Mouse (Mus musculus): ENCODE measurements around the gene Gm20696. TPM values are rescaled to one million over a fixed set of nuclear protein-coding genes. Genes with fewer than 3 reads are reported as not detected.

Gm20696 gene
- polyA plus RNA-seq, 1 experiment from 2014 or later = 3.2 TPM

DNA sequence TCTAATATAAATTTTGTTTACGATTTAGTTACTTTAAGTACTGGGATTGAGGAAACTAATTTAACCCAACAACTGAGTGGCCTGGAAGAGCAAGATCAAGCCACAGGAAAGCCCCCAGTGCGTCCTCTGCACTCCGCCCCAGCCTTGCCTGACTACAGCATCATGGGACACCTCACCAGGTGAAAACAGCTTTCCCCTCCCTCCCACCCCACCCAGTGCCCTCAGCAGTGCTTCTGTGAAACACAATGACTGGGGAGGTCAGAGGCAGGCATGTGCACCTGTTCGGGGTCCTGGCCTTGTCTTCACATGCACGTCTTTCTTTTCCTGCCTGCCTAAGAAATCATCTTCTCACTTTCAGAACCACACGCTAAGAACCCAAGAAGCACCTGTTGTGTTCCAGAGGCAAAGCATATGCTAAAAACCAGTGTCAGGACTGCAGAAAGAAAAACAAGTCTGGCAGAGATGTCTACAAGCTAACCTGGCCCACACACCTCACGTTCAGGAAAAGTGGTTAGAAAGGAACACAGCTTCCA, 150.9 kb downstream of the Gm20696 start:
- Histone ChIP-seq H3K9me3 (no peaks in the 10 kb centered on the region), H3K36me3 (no peaks in the 10 kb centered on the region; the same call in 1 of the 2 replicates), H3K27me3 (peaks cover 17% of the 10 kb centered on the region), H3K4me2 (no peak overlapping the region), H3K9ac (no peak overlapping the region), H3K4me3 (no peak overlapping the region), H3K4me1 (peaks cover 15% of the 10 kb centered on the region; the same call in 1 of the 2 replicates), H3K27ac (no peak overlapping the region)
- ATAC-seq (ENCODE audit: insufficient number of reproducible peaks, insufficient read depth, low FRiP score, low TSS enrichment, low read depth) = no peak
- 70% methylated on average over 7 of the region's 7 CpGs for WGBS

DNA sequence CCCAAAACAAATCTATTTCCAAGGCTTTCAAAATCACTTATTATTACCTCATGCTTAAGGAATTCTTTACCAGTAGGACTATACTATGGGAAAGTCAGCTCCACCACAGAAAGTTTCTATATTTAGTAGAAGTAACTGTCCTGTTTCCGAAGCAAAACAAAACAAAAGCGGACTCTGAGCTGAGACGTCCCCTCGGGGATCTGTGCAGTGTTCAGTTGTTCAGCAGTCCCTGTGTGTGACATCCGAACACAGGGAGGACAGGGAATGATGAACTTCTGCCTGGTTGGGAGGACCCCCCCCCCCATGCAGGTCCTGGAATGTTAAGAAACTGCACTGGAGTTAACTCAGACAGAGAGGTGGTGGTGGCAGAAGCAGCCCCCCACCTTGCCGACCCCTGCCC, 154.7 kb downstream of the Gm20696 start:
- H3K4me3 ChIP-seq = no peak overlapping the region
- peaks cover 4% of the 10 kb centered on the region; the same call in 1 of the 2 replicates for H3K27me3 ChIP-seq
- no peak overlapping the region for H3K4me2 ChIP-seq
- no peak for ATAC-seq (ENCODE audit: insufficient number of reproducible peaks, insufficient read depth, low FRiP score, low TSS enrichment, low read depth)
- 34% methylated on average over 6 of the region's 6 CpGs for WGBS
- peaks cover 22% of the 10 kb centered on the region; the same call in 1 of the 2 replicates for H3K4me1 ChIP-seq
- H3K9me3 ChIP-seq = no peaks in the 10 kb centered on the region
- H3K36me3 ChIP-seq = no peaks in the 10 kb centered on the region; the same call in 1 of the 2 replicates
- no peak overlapping the region for H3K27ac ChIP-seq
- no peak overlapping the region for H3K9ac ChIP-seq

DNA sequence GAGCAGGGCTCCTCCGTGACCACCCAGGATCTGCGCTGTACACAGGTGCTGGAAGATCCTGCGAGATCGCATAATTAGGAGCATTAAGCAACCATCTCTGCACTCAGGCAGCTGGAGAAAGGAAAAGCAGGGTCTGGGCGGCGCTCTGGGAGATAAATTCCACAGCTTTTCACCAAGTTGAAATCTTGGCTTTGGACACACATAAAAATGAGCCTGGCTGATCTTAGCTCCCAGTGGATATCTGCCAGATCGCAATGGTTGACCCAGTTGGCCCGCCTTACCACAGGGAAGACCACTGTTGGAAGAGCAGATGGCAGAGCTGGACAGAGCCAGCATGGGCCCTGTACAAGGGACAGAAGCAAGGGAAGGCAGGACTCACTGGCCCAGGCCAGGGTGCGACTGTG, 157.4 kb downstream of the Gm20696 start:
- Histone ChIP-seq H3K9ac (no peak overlapping the region), H3K4me2 (no peak overlapping the region), H3K36me3 (no peaks in the 10 kb centered on the region; the same call in 1 of the 2 replicates), H3K27ac (no peak overlapping the region), H3K4me1 (peaks cover 22% of the 10 kb centered on the region; the same call in 1 of the 2 replicates), H3K4me3 (no peak overlapping the region), H3K27me3 (peaks cover 4% of the 10 kb centered on the region; the same call in 1 of the 2 replicates), H3K9me3 (no peaks in the 10 kb centered on the region)
- 79% methylated on average over 9 of the region's 9 CpGs for WGBS
- no peak for ATAC-seq (ENCODE audit: insufficient number of reproducible peaks, insufficient read depth, low FRiP score, low TSS enrichment, low read depth)

DNA sequence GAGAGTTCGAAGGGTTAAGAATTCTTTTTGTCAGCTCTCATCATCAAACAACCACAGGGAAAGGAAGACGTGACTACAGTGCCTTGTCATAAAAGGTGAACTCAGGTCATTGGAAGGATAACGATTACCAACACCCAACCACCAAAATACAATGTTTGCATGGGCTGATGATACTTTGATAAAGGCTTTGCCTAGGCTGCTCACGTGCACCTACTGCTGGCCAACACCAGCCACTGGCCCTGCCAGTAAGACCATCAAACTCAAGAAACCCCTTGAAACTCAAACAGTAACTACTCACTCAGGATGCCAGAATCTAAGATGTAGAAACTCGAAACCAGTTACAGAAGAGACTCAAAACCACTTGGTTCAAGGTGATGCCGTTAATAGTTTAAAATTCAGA, 159.8 kb downstream of the Gm20696 start:
- Histone ChIP-seq H3K9me3 (no peaks in the 10 kb centered on the region), H3K9ac (no peak overlapping the region), H3K4me3 (no peak overlapping the region), H3K4me2 (no peak overlapping the region), H3K27ac (no peak overlapping the region), H3K4me1 (peaks cover 17% of the 10 kb centered on the region; the same call in 1 of the 2 replicates), H3K36me3 (no peaks in the 10 kb centered on the region), H3K27me3 (no peaks in the 10 kb centered on the region)
- 78% methylated on average over 6 of the region's 6 CpGs for WGBS
- no peak for ATAC-seq (ENCODE audit: insufficient number of reproducible peaks, insufficient read depth, low FRiP score, low TSS enrichment, low read depth)

DNA sequence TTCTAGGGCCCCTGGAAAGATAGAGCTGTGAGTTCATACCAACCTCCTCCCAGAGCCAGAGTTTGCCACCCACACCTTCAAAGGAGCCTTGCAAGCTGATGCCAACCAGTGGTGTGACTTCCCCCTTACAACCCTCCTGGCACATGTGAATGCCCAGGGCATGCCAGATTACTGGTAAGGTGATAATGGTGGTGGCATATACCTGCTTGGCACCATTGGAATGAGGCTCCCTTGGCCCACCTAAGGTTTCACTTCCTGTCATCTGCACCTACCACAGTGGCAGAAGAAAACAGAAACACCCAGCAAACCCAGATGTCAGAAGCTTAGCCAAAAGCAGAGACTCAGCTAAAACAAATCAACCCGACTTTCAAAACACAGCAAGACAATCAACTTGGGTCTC, 162.9 kb downstream of the Gm20696 start:
- H3K4me1 ChIP-seq = no peaks in the 10 kb centered on the region
- no peaks in the 10 kb centered on the region for H3K9me3 ChIP-seq
- WGBS = 87% methylated on average over 1 of the region's 1 CpGs
- H3K36me3 ChIP-seq = no peaks in the 10 kb centered on the region
- no peak overlapping the region for H3K4me3 ChIP-seq
- H3K27ac ChIP-seq = no peak overlapping the region
- H3K27me3 ChIP-seq = no peaks in the 10 kb centered on the region
- no peak overlapping the region for H3K9ac ChIP-seq
- ATAC-seq (ENCODE audit: insufficient number of reproducible peaks, insufficient read depth, low FRiP score, low TSS enrichment, low read depth) = no peak
- H3K4me2 ChIP-seq = no peak overlapping the region

DNA sequence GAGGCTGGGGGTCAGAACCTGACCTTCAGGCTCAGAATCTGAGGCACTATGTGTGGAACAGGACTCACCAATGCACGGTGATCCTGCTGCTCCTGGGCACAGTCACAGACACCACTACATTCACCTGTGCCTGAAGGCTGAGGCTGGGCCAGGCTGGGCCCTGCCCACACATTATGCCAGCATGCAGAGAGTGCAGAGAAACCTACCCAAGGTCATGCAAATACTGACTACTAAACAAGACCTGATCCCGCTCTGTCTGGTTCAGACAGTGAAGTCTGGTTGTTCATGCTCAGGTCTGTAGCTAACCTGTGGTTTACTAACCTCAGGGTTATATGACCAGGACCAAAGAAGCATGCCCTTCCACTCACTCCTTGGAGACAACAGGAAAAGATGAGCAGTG, 163.9 kb downstream of the Gm20696 start:
- 0 out of 2 replicates have a peak, but pooled peaks cover 3% of the 10 kb centered on the region for H3K4me1 ChIP-seq
- H3K4me3 ChIP-seq = no peak overlapping the region
- no peaks in the 10 kb centered on the region for H3K36me3 ChIP-seq
- H3K27ac ChIP-seq = no peak overlapping the region
- H3K4me2 ChIP-seq = no peak overlapping the region
- H3K27me3 ChIP-seq = no peaks in the 10 kb centered on the region
- WGBS = 78% methylated on average over 2 of the region's 2 CpGs
- ATAC-seq (ENCODE audit: insufficient number of reproducible peaks, insufficient read depth, low FRiP score, low TSS enrichment, low read depth) = no peak; the same call in 1 of the 2 replicates
- no peaks in the 10 kb centered on the region for H3K9me3 ChIP-seq
- no peak overlapping the region for H3K9ac ChIP-seq

DNA sequence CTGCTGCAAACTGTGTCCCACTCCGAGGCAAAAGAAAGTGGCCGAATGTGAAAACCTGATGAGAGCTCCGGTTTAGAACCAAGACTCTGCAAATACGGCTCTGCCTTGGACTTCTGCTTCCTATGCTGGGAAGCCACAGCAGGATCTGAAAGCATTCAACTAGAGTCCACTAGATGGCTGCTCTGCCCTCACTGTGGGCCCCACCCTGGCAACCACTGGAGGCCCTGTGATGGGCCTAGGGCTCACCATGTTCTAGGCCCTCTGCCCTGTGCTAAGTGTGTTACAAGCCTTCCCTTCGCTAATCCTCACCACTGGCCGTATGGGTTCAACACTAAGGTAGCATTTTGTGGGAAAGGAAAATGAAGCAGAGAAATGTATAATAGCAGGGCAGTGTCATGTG, 164.3 kb downstream of the Gm20696 start:
- no peak overlapping the region for H3K27ac ChIP-seq
- H3K36me3 ChIP-seq = no peaks in the 10 kb centered on the region

DNA sequence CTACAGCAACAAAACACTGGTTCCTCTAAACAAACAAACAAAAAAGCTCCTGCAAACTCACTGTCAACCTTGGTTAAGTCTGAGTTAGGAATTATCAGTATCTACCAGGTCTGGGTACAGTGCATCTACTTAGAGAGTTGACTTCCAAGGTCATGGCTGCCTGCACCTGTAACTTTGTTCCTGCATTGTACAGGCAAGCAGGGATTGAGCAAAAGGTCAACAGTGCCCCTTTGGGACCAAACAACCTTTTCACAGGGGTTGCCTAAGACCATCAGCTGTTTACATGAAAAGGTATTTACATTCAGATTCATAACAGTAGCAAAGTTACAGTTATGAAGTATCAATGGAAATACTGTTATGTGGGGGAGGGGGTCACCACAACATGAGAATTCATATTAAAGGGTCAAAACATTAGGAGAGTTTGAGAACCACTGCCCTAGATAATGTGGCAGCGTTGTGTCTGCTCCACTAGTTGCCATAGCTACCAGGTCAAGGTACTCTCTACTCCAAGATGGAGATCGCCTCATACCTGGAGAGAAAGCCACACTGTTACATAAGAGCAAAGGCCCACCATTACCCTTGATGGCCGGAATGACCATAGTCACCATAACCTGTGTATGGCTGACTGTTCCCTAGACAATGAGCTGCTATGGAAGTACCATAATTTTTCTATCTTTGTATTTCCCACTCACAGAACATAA, 165.9 kb downstream of the Gm20696 start:
- no peaks in the 10 kb centered on the region for H3K36me3 ChIP-seq
- H3K9ac ChIP-seq = no peak overlapping the region
- ATAC-seq (ENCODE audit: insufficient number of reproducible peaks, insufficient read depth, low FRiP score, low TSS enrichment, low read depth) = no peak
- no peaks in the 10 kb centered on the region for H3K27me3 ChIP-seq
- peaks cover 17% of the 10 kb centered on the region for H3K4me1 ChIP-seq
- H3K4me3 ChIP-seq = no peak overlapping the region
- 90% methylated on average over 3 of the region's 3 CpGs for WGBS
- no peaks in the 10 kb centered on the region for H3K9me3 ChIP-seq
- H3K27ac ChIP-seq = no peak overlapping the region
- no peak overlapping the region for H3K4me2 ChIP-seq

More for the DNA sequence above, 164.3 kb downstream of the Gm20696 start:
- H3K4me1 ChIP-seq = 0 out of 2 replicates have a peak, but pooled peaks cover 3% of the 10 kb centered on the region
- no peaks in the 10 kb centered on the region for H3K9me3 ChIP-seq
- no peak overlapping the region for H3K9ac ChIP-seq
- no peaks in the 10 kb centered on the region for H3K27me3 ChIP-seq
- H3K4me3 ChIP-seq = no peak overlapping the region
- 88% methylated on average over 6 of the region's 6 CpGs for WGBS
- no peak overlapping the region for H3K4me2 ChIP-seq
- 0 out of 2 replicates have a peak, but pooled peaks have one; percentile 37 for ATAC-seq (ENCODE audit: insufficient number of reproducible peaks, insufficient read depth, low FRiP score, low TSS enrichment, low read depth)

DNA sequence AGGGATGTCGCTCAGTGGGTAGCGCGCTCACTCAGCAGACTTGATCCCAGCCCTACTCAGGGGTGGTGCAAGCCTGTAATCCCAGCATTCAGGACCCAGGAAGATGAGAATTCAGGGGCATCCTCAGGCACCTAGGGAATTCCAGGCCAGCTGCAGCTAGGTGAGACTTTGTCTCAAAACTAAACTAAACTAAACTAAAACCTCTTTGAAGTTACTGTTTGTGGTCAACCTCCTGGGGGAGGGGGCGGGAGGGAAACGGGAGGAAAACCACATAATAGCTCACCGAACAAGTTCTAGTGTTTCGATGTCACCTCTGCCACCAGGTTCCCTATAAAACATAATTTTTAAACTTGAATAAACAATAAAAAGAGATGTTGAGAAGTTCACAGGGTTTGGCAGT, 168.5 kb downstream of the Gm20696 start:
- Histone ChIP-seq H3K27me3 (no peaks in the 10 kb centered on the region), H3K4me2 (no peak overlapping the region), H3K9me3 (no peaks in the 10 kb centered on the region), H3K36me3 (no peaks in the 10 kb centered on the region), H3K4me3 (no peak overlapping the region), H3K4me1 (peaks cover 18% of the 10 kb centered on the region), H3K27ac (no peak overlapping the region), H3K9ac (no peak overlapping the region)
- ATAC-seq (ENCODE audit: insufficient number of reproducible peaks, insufficient read depth, low FRiP score, low TSS enrichment, low read depth) = no peak
- WGBS = 72% methylated on average over 7 of the region's 7 CpGs

DNA sequence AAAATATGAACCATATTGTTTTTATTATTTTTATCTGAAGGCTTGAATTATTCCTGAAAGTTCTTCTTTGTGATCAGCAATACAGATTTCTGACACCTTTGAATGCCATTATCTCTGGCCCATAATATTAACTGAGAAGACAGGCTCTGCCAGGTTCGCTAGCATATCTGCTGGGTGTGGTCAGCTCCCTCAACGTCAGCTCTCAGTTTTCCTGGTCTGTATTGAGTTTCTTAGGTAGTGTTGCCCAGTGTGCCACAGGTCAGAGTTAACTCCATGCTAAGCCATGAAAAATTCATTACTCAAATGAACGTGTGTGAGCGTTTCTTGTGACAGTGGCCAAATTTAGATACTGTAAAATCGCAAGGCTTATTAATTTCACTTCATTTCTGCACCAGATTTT, 170.5 kb downstream of the Gm20696 start:
- H3K27ac ChIP-seq = no peak overlapping the region
- no peaks in the 10 kb centered on the region for H3K27me3 ChIP-seq
- H3K9me3 ChIP-seq = no peaks in the 10 kb centered on the region
- H3K4me2 ChIP-seq = no peak overlapping the region
- 47% methylated on average over 5 of the region's 5 CpGs for WGBS
- H3K36me3 ChIP-seq = no peaks in the 10 kb centered on the region
- H3K9ac ChIP-seq = no peak overlapping the region
- H3K4me3 ChIP-seq = no peak overlapping the region
- ATAC-seq (ENCODE audit: insufficient number of reproducible peaks, insufficient read depth, low FRiP score, low TSS enrichment, low read depth) = no peak
- peaks cover 23% of the 10 kb centered on the region for H3K4me1 ChIP-seq

DNA sequence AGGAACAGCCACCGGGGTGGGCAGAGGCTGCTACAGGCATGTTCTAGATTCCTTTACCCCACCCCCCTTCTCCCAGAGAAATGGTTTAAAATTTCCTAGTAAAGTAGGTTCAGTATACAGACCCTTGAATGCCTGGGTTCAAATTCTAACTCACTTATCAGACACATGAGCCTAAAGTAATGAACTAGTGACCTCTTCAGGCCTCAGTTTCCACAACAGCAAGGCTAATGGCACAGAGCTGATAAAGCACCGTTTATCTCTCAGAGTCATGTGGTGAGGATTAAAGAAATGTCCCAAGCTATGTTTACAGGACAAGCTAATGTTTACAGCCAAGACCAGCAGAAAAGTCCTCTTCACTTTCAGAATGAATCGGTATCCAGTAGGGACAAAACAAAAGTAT, 173.7 kb downstream of the Gm20696 start:
- H3K27me3 ChIP-seq = no peaks in the 10 kb centered on the region
- no peak overlapping the region for H3K4me2 ChIP-seq
- H3K9me3 ChIP-seq = no peaks in the 10 kb centered on the region
- ATAC-seq (ENCODE audit: insufficient number of reproducible peaks, insufficient read depth, low FRiP score, low TSS enrichment, low read depth) = no peak
- no peak overlapping the region for H3K27ac ChIP-seq
- H3K36me3 ChIP-seq = no peaks in the 10 kb centered on the region
- no peak overlapping the region for H3K9ac ChIP-seq
- peaks cover 24% of the 10 kb centered on the region for H3K4me1 ChIP-seq
- 31% methylated on average over 3 of the region's 3 CpGs for WGBS
- H3K4me3 ChIP-seq = no peak overlapping the region

DNA sequence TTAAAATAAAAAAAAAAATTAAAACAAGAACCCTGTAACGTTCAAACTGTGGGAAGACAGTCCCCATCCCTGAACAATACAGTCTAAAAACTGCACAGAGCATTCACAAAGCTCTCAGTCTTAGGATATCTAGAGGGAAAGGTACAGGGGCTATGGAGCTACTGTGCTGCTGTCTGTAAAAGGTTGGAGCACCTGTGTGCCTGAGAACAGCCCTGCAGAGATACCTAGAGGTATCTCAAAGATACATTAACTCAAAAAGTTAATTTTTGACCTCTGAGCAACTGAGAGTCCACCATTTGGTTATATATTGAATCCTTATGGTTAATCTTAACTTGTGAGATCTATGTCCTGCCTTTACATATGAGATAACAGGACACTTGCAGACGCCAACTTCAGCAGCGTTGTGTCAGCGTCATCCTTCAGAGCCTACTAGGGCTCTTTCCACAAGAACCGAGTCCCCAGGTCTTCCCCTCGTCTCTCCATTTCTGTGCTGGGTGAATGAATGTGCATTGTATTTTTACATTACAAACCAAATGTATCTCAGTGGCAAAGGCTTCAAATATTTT, 174.5 kb downstream of the Gm20696 start:
- 75% methylated on average over 6 of the region's 6 CpGs for WGBS
- Histone ChIP-seq H3K4me3 (no peak overlapping the region), H3K36me3 (no peaks in the 10 kb centered on the region), H3K27me3 (no peaks in the 10 kb centered on the region), H3K4me1 (peaks cover 21% of the 10 kb centered on the region), H3K4me2 (no peak overlapping the region), H3K9me3 (no peaks in the 10 kb centered on the region), H3K27ac (no peak overlapping the region), H3K9ac (no peak overlapping the region)
- no peak for ATAC-seq (ENCODE audit: insufficient number of reproducible peaks, insufficient read depth, low FRiP score, low TSS enrichment, low read depth)

All from embryonic facial prominence, embryonic 13.5 days (tissue).